Mouse (Mus musculus) 3T3-L1 (cell line): Measurements from ENCODE around the gene Vmn1r13.
"Not testable (repeated sequence)": the region's sequence is repeated elsewhere in the genome, so short reads cannot be mapped to it uniquely, and the experiment has no call there.

Experiments
- DNase-seq: peaks from one replicate; pipeline ENCODE4 v3.0.0-alpha.2; 2015; ENCODE audit warnings: low read depth, low spot score

Gene Vmn1r13

GRCm38 (mm10) chr6:57202990-57203389, at the start of gene Vmn1r13:
TSS of gene Vmn1r13 (plus strand) at chr6:57203290.
- DNase-seq, result not testable (repeated sequence)

- no peak for DNase-seq
These were observed 46.5 kb upstream of the Vmn1r13 start, which contains the start of gene Vmn1r12 for GRCm38 (mm10) chr6:57156619-57157018. TSS of gene Vmn1r12 (plus strand) at chr6:57156919.

- not testable (repeated sequence) for DNase-seq
These were observed 13.1 kb upstream of the Vmn1r13 start for GRCm38 (mm10) chr6:57190016-57190415.

GRCm38 (mm10) chr6:57231386-57231785, 28.3 kb downstream of the Vmn1r13 start, which contains the start of gene Vmn1r14:
TSS of gene Vmn1r14 (plus strand) at chr6:57231686.
- DNase-seq, result no peak

- DNase-seq, result no peak
These were observed 54.6 kb downstream of the Vmn1r13 start, which contains the start of gene Vmn1r15 for GRCm38 (mm10) chr6:57257652-57258051. TSS of gene Vmn1r15 (plus strand) at chr6:57257952.

- no peak for DNase-seq
These were observed 57.9 kb downstream of the Vmn1r13 start for GRCm38 (mm10) chr6:57260990-57261389.
